Mouse (Mus musculus) kidney, postnatal 36 days (tissue): ENCODE measurements around the gene Cenpm.
A peak's percentile ranks its signal among the peaks of the same experiment; 100 is the strongest.

Experiments
- DNase-seq, 2 experiments: peaks; one replicate each; pipeline ENCODE4 v3.0.0; 2021 to 2022; ENCODE audit warnings: mixed read lengths in 2 of 2

Cenpm gene

GRCm38 (mm10) chr15:82243311-82243710 lies 1.2 kb downstream of the Cenpm start:
- no peak for DNase-seq

- peak; percentile 78 to 91 for DNase-seq
These were observed 8.0 kb downstream of the Cenpm start for GRCm38 (mm10) chr15:82236565-82236964.

GRCm38 (mm10) chr15:82235661-82236060 lies 8.9 kb downstream of the Cenpm start:
- DNase-seq: no peak

GRCm38 (mm10) chr15:82232651-82233050 lies 11.9 kb downstream of the Cenpm start:
- DNase-seq: no peak

- DNase-seq: no peak
These were observed 12.8 kb downstream of the Cenpm start for GRCm38 (mm10) chr15:82231591-82232378.

- no peak for DNase-seq
These were observed 13.4 kb downstream of the Cenpm start for GRCm38 (mm10) chr15:82231100-82231499.

GRCm38 (mm10) chr15:82230098-82230611 lies 14.4 kb downstream of the Cenpm start:
- DNase-seq: no peak

- DNase-seq: no peak
These were observed 15.0 kb downstream of the Cenpm start for GRCm38 (mm10) chr15:82229542-82230045.

- no peak for DNase-seq
These were observed 18.8 kb downstream of the Cenpm start for GRCm38 (mm10) chr15:82225769-82226168.

GRCm38 (mm10) chr15:82224602-82225215 lies 19.8 kb downstream of the Cenpm start:
- no peak for DNase-seq

- peak in 1 of 2 experiments; percentile 33 for DNase-seq
These were observed 20.6 kb downstream of the Cenpm start, which contains the start of gene Tnfrsf13c for GRCm38 (mm10) chr15:82223657-82224601. Tnfrsf13c (minus strand) TSS chr15:82224369.

- no peak for DNase-seq
These were observed 21.3 kb downstream of the Cenpm start for GRCm38 (mm10) chr15:82223251-82223650.

GRCm38 (mm10) chr15:82221104-82221860 lies 23.3 kb downstream of the Cenpm start:
- no peak for DNase-seq

GRCm38 (mm10) chr15:82220003-82220675 lies 24.4 kb downstream of the Cenpm start:
- no peak for DNase-seq

GRCm38 (mm10) chr15:82218778-82219666 lies 25.5 kb downstream of the Cenpm start:
- DNase-seq: no peak

- no peak for DNase-seq
These were observed 26.6 kb downstream of the Cenpm start for GRCm38 (mm10) chr15:82217980-82218379.

GRCm38 (mm10) chr15:82217039-82217438 lies 27.5 kb downstream of the Cenpm start:
- no peak for DNase-seq

- DNase-seq: no peak
These were observed 28.3 kb downstream of the Cenpm start for GRCm38 (mm10) chr15:82216142-82216827.

GRCm38 (mm10) chr15:82215332-82216046 lies 29.1 kb downstream of the Cenpm start:
- no peak for DNase-seq
